Mouse (Mus musculus) heart, embryonic 16.5 days (tissue): ENCODE measurements around the gene Srgap2. TPM values are rescaled to one million over a fixed set of nuclear protein-coding genes. Genes with fewer than 3 reads are reported as not detected.
"Not testable (repeated sequence)": the region's sequence is repeated elsewhere in the genome, so short reads cannot be mapped to it uniquely, and the experiment has no call there.

ENCODE experiments used
- ATAC-seq: fragments of 200-750 bp; cut with Nextera tagmentation; replicated peaks from 2 replicates; pipeline ENCODE4 v1.8.0; 2017; ENCODE audit warnings: moderate number of reproducible peaks; ENCODE audit not compliant: insufficient read depth, low FRiP score; ENCODE audit errors: extremely low read depth
- H3K27ac ChIP-seq: fragments of 300-500 bp; sonication (generic); 2 replicates; pipeline ENCODE4 v1.5.1; 2014; ENCODE audit warnings: mild to moderate bottlenecking, low read length, control low read depth, moderate library complexity
- H3K27me3 ChIP-seq: fragments of 300-500 bp; sonication (generic); 2 replicates; pipeline ENCODE4 v1.6.1; 2014; ENCODE audit warnings: low read length, mixed read lengths; ENCODE audit not compliant: control insufficient read depth, insufficient read depth
- H3K36me3 ChIP-seq: fragments of 300-500 bp; sonication (generic); 2 replicates; pipeline ENCODE4 v1.6.1; 2014; ENCODE audit not compliant: control insufficient read depth, insufficient read depth
- H3K4me1 ChIP-seq: fragments of 300-500 bp; sonication (generic); 2 replicates; pipeline ENCODE4 v1.6.1; 2014; ENCODE audit warnings: low read length, mixed read lengths; ENCODE audit not compliant: control insufficient read depth, insufficient read depth
- H3K4me2 ChIP-seq: fragments of 300-500 bp; sonication (generic); 2 replicates; pipeline ENCODE4 v1.6.1; 2014; ENCODE audit warnings: low read depth, mild to moderate bottlenecking, control low read depth, low read length
- H3K4me3 ChIP-seq: fragments of 300-500 bp; sonication (generic); 2 replicates; pipeline ENCODE4 v1.5.1; 2014; ENCODE audit warnings: mild to moderate bottlenecking, control low read depth, low read length
- H3K9ac ChIP-seq: fragments of 300-500 bp; sonication (generic); 2 replicates; pipeline ENCODE4 v1.6.1; 2014; ENCODE audit warnings: low read length, control low read depth
- H3K9me3 ChIP-seq: fragments of 300-500 bp; sonication (generic); replicated peaks from 2 replicates; pipeline ENCODE4 v1.6.1; 2016; ENCODE audit warnings: low read length; ENCODE audit not compliant: control insufficient read depth
- WGBS: fragments of 180-500 bp; shearing (Covaris S2); extraction: QIAGEN DNeasy Blood & Tissue Kit; methylation state at CpG from one replicate; pipeline ENCODE4 v1.1.7; 2014; 5-methylcytosine and 5-hydroxymethylcytosine counted together
- polyA plus RNA-seq: library from polyadenylated mRNA; unstranded; fragments of >200 nt; fragmentation: Nextera tagmentation; extraction: Ambion mirVana; gene quantifications from 2 replicates; pipeline ENCODE4 v1.2.1, GENCODE M21; 2015

The Srgap2 gene
- 13.3 and 16.6 TPM in 2 replicates for polyA plus RNA-seq

GRCm38 (mm10) chr1:131527281-131528080, at the start of gene Srgap2, which contains the start of gene Fam72a:
TSS of gene Srgap2 (minus strand) at chr1:131527352.
TSS of gene Fam72a (plus strand) at chr1:131527903.
- WGBS: under 1% methylated on average over 44 of the region's 44 CpGs
- Histone ChIP-seq H3K9me3 (no peaks in the 10 kb centered on the region), H3K27ac (peak within 1 kb of the TSS; percentile 91)

GRCm38 (mm10) chr1:131573721-131574120, 46.6 kb upstream of the Srgap2 start:
- Histone ChIP-seq H3K36me3 (no peaks in the 10 kb centered on the region), H3K27me3 (no peaks in the 10 kb centered on the region), H3K9ac (no peak overlapping the region), H3K4me1 (no peaks in the 10 kb centered on the region), H3K4me2 (no peak overlapping the region), H3K9me3 (no peaks in the 10 kb centered on the region), H3K4me3 (no peak overlapping the region), H3K27ac (no peak overlapping the region)
- 86% methylated on average over 14 of the region's 14 CpGs for WGBS
- ATAC-seq: peak; percentile 77

More at GRCm38 (mm10) chr1:131527281-131528080, at the start of gene Srgap2, which contains the start of gene Fam72a:
- H3K9ac ChIP-seq: peak within 1 kb of the TSS; percentile 85
- H3K4me2 ChIP-seq: peak within 1 kb of the TSS; percentile 95
- H3K4me3 ChIP-seq: peak within 1 kb of the TSS; percentile 84
- ATAC-seq: peak; percentile 94
- peaks cover 32% of the 10 kb centered on the region for H3K4me1 ChIP-seq
- H3K27me3 ChIP-seq: no peaks in the 10 kb centered on the region
- no peaks in the 10 kb centered on the region for H3K36me3 ChIP-seq

- H3K4me1 ChIP-seq: no peaks in the 10 kb centered on the region
- H3K27me3 ChIP-seq: no peaks in the 10 kb centered on the region
- WGBS: 90% methylated on average over 4 of the region's 4 CpGs
- H3K9ac ChIP-seq: no peak overlapping the region
- H3K36me3 ChIP-seq: no peaks in the 10 kb centered on the region
- ATAC-seq: no peak
- H3K9me3 ChIP-seq: no peaks in the 10 kb centered on the region
- no peak overlapping the region for H3K4me2 ChIP-seq
- H3K4me3 ChIP-seq: no peak overlapping the region
- no peak overlapping the region for H3K27ac ChIP-seq
Measured at GRCm38 (mm10) chr1:131570391-131570790, 43.2 kb upstream of the Srgap2 start.

GRCm38 (mm10) chr1:131569721-131570120, 42.6 kb upstream of the Srgap2 start:
- WGBS: 57% methylated on average over 6 of the region's 6 CpGs
- H3K27me3 ChIP-seq: no peaks in the 10 kb centered on the region
- H3K9me3 ChIP-seq: no peaks in the 10 kb centered on the region
- H3K36me3 ChIP-seq: no peaks in the 10 kb centered on the region
- ATAC-seq: no peak
- H3K4me2 ChIP-seq: no peak overlapping the region
- H3K4me3 ChIP-seq: no peak overlapping the region
- H3K27ac ChIP-seq: no peak overlapping the region
- no peak overlapping the region for H3K9ac ChIP-seq
- H3K4me1 ChIP-seq: no peaks in the 10 kb centered on the region

GRCm38 (mm10) chr1:131566056-131566455, 38.9 kb upstream of the Srgap2 start:
- ATAC-seq, H3K36me3 ChIP-seq, H3K9ac ChIP-seq, H3K4me3 ChIP-seq, H3K4me2 ChIP-seq, H3K4me1 ChIP-seq, H3K27ac ChIP-seq, H3K9me3 ChIP-seq, H3K27me3 ChIP-seq: not testable (repeated sequence)
- WGBS: 40% methylated on average over 11 of the region's 11 CpGs

- H3K27ac ChIP-seq: no peak overlapping the region
- 92% methylated on average over 2 of the region's 2 CpGs for WGBS
Measured at GRCm38 (mm10) chr1:131562081-131562480, 34.9 kb upstream of the Srgap2 start.

GRCm38 (mm10) chr1:131560500-131560899, 33.3 kb upstream of the Srgap2 start:
- no peaks in the 10 kb centered on the region for H3K4me1 ChIP-seq
- no peak overlapping the region for H3K27ac ChIP-seq
- no peaks in the 10 kb centered on the region for H3K9me3 ChIP-seq
- H3K4me3 ChIP-seq: no peak overlapping the region
- no peaks in the 10 kb centered on the region for H3K36me3 ChIP-seq
- no peak overlapping the region for H3K4me2 ChIP-seq
- no peaks in the 10 kb centered on the region for H3K27me3 ChIP-seq
- ATAC-seq: no peak
- H3K9ac ChIP-seq: no peak overlapping the region

More at GRCm38 (mm10) chr1:131562081-131562480, 34.9 kb upstream of the Srgap2 start:
- no peaks in the 10 kb centered on the region for H3K4me1 ChIP-seq
- no peak overlapping the region for H3K4me2 ChIP-seq
- no peaks in the 10 kb centered on the region for H3K36me3 ChIP-seq
- no peak overlapping the region for H3K9ac ChIP-seq
- no peaks in the 10 kb centered on the region for H3K9me3 ChIP-seq
- no peak overlapping the region for H3K4me3 ChIP-seq
- H3K27me3 ChIP-seq: no peaks in the 10 kb centered on the region
- ATAC-seq: no peak

GRCm38 (mm10) chr1:131555042-131555812, 28.1 kb upstream of the Srgap2 start:
- peak overlapping the region; percentile 72 for H3K27ac ChIP-seq
- 0 out of 2 replicates have a peak overlapping the region, but pooled peaks have one; percentile 4 for H3K4me3 ChIP-seq
- H3K4me2 ChIP-seq: peak overlapping the region; percentile 43
- WGBS: 6% methylated on average over 13 of the region's 13 CpGs
- H3K36me3 ChIP-seq: no peaks in the 10 kb centered on the region
- peak overlapping the region; percentile 44 for H3K9ac ChIP-seq
- peaks cover 4% of the 10 kb centered on the region for H3K4me1 ChIP-seq
- no peaks in the 10 kb centered on the region for H3K27me3 ChIP-seq
- H3K9me3 ChIP-seq: no peaks in the 10 kb centered on the region
- ATAC-seq: peak; percentile 92

- H3K4me3 ChIP-seq: no peak overlapping the region
Measured at GRCm38 (mm10) chr1:131553428-131553827, 26.3 kb upstream of the Srgap2 start.

More at GRCm38 (mm10) chr1:131553428-131553827, 26.3 kb upstream of the Srgap2 start:
- Histone ChIP-seq H3K27me3 (no peaks in the 10 kb centered on the region), H3K4me2 (no peak overlapping the region), H3K36me3 (no peaks in the 10 kb centered on the region), H3K27ac (no peak overlapping the region), H3K9ac (no peak overlapping the region), H3K9me3 (no peaks in the 10 kb centered on the region), H3K4me1 (peaks cover 6% of the 10 kb centered on the region)
- no peak for ATAC-seq
